Mouse (Mus musculus) forebrain, embryonic 15.5 days (tissue): Measurements from ENCODE around the gene Arhgap30. TPM values are rescaled to one million over a fixed set of nuclear protein-coding genes. Genes with fewer than 3 reads are reported as not detected.

Experiments
- ATAC-seq: fragments of 200-750 bp; cut with Nextera tagmentation; replicated peaks from 2 replicates; pipeline ENCODE4 v1.8.0; 2017; ENCODE audit warnings: mild to moderate bottlenecking, moderate TSS enrichment, moderate library complexity
- H3K27ac ChIP-seq: fragments of 300-500 bp; sonication (generic); replicated peaks from 2 replicates; pipeline ENCODE4 v1.5.1; 2015; ENCODE audit warnings: mild to moderate bottlenecking, inconsistent platforms
- H3K27me3 ChIP-seq: fragments of 300-500 bp; sonication (generic); 2 replicates; pipeline ENCODE4 v1.6.1; 2015; ENCODE audit warnings: inconsistent platforms
- H3K36me3 ChIP-seq: fragments of 300-500 bp; sonication (generic); 2 replicates; pipeline ENCODE4 v1.6.1; 2015; ENCODE audit warnings: mild to moderate bottlenecking, inconsistent platforms
- H3K4me1 ChIP-seq: fragments of 300-500 bp; sonication (generic); 2 replicates; pipeline ENCODE4 v1.6.1; 2015; ENCODE audit warnings: inconsistent platforms
- H3K4me2 ChIP-seq: fragments of 300-500 bp; sonication (generic); replicated peaks from 2 replicates; pipeline ENCODE4 v1.6.1; 2015; ENCODE audit warnings: mild to moderate bottlenecking, inconsistent platforms
- H3K4me3 ChIP-seq: fragments of 300-500 bp; sonication (generic); 2 replicates; pipeline ENCODE4 v1.5.1; 2015; ENCODE audit warnings: mild to moderate bottlenecking, inconsistent platforms
- H3K9ac ChIP-seq: fragments of 300-500 bp; sonication (generic); replicated peaks from 2 replicates; pipeline ENCODE4 v1.6.1; 2015; ENCODE audit warnings: mild to moderate bottlenecking, inconsistent platforms
- H3K9me3 ChIP-seq: fragments of 300-500 bp; sonication (generic); 2 replicates; pipeline ENCODE4 v1.6.1; 2016; ENCODE audit warnings: inconsistent platforms
- WGBS: fragments of 180-500 bp; shearing (Covaris S2); methylation state at CpG from one replicate; pipeline ENCODE4 v1.1.7; 2015; ENCODE audit warnings: mixed read lengths; 5-methylcytosine and 5-hydroxymethylcytosine counted together
- polyA plus RNA-seq: library from polyadenylated mRNA; unstranded; fragments of >200 nt; fragmentation: Nextera tagmentation; extraction: Ambion mirVana; gene quantifications from 2 replicates; pipeline ENCODE4 v1.2.1, GENCODE M21; 2015

Arhgap30 gene
- polyA plus RNA-seq, 1 experiment from 2014 or later: 0.71 TPM

- no peak for ATAC-seq
- Histone ChIP-seq H3K4me3 (no peak overlapping the region), H3K36me3 (no peaks in the 10 kb centered on the region), H3K4me1 (peaks cover 4% of the 10 kb centered on the region), H3K27me3 (no peaks in the 10 kb centered on the region), H3K9ac (no peak overlapping the region), H3K27ac (no peak overlapping the region), H3K4me2 (no peak overlapping the region), H3K9me3 (no peaks in the 10 kb centered on the region)
- 75% methylated on average over 6 of the region's 6 CpGs for WGBS
Observed at GRCm38 (mm10) chr1:171454926-171455325, 66.2 kb downstream of the Arhgap30 start.

- H3K9ac ChIP-seq: no peak overlapping the region
- no peak overlapping the region for H3K27ac ChIP-seq
- WGBS: 94% methylated on average over 1 of the region's 1 CpGs
- H3K4me3 ChIP-seq: no peak overlapping the region
- H3K27me3 ChIP-seq: no peaks in the 10 kb centered on the region
- no peaks in the 10 kb centered on the region for H3K9me3 ChIP-seq
- no peaks in the 10 kb centered on the region for H3K36me3 ChIP-seq
- peaks cover 11% of the 10 kb centered on the region for H3K4me1 ChIP-seq
- no peak overlapping the region for H3K4me2 ChIP-seq
- no peak for ATAC-seq
Observed at GRCm38 (mm10) chr1:171457568-171457967, 68.8 kb downstream of the Arhgap30 start.

GRCm38 (mm10) chr1:171459791-171460190, 71.0 kb downstream of the Arhgap30 start:
- H3K27ac ChIP-seq: no peak overlapping the region
- no peaks in the 10 kb centered on the region for H3K27me3 ChIP-seq
- no peaks in the 10 kb centered on the region for H3K9me3 ChIP-seq
- peaks cover 11% of the 10 kb centered on the region for H3K4me1 ChIP-seq
- no peaks in the 10 kb centered on the region for H3K36me3 ChIP-seq
- WGBS: 23% methylated on average over 5 of the region's 5 CpGs
- H3K4me3 ChIP-seq: no peak overlapping the region
- no peak overlapping the region for H3K9ac ChIP-seq
- ATAC-seq: no peak
- H3K4me2 ChIP-seq: peak overlapping the region; percentile 8; the same call in 1 of the 2 replicates

Other genes starting within 250 kb of the Arhgap30 start
- gene Sdhc, start 238.4 kb upstream of the Arhgap30 start, polyA plus RNA-seq: 211 and 213 TPM in 2 replicates
- gene Mpz, start 238.2 kb upstream of the Arhgap30 start, polyA plus RNA-seq: 0.23 TPM in 1 of 2 replicates, not detected in the other
- 7.1 and 9.8 TPM in 2 replicates for gene Pcp4l1, start 192.7 kb upstream of the Arhgap30 start, polyA plus RNA-seq
- gene Nr1i3, start 175.0 kb upstream of the Arhgap30 start, polyA plus RNA-seq: 0.22 and 0.38 TPM in 2 replicates
- gene Tomm40l, start 166.4 kb upstream of the Arhgap30 start, polyA plus RNA-seq: 42.0 and 46.6 TPM in 2 replicates
- 1.8 and 4.2 TPM in 2 replicates for gene Apoa2, start 163.9 kb upstream of the Arhgap30 start, polyA plus RNA-seq
- 19.6 and 22.0 TPM in 2 replicates for gene Fcer1g, start 154.6 kb upstream of the Arhgap30 start, polyA plus RNA-seq
- 8.1 and 8.3 TPM in 2 replicates for gene Adamts4, start 138.5 kb upstream of the Arhgap30 start, polyA plus RNA-seq
- gene Ndufs2, start 137.6 kb upstream of the Arhgap30 start, polyA plus RNA-seq: 215 and 221 TPM in 2 replicates
- gene B4galt3, start 118.6 kb upstream of the Arhgap30 start, polyA plus RNA-seq: 107 and 111 TPM in 2 replicates
- 46.5 and 53.1 TPM in 2 replicates for gene Ppox, start 107.8 kb upstream of the Arhgap30 start, polyA plus RNA-seq
- 132 and 135 TPM in 2 replicates for gene Usp21, start 101.0 kb upstream of the Arhgap30 start, polyA plus RNA-seq
- gene Ufc1, start 93.9 kb upstream of the Arhgap30 start, polyA plus RNA-seq: 105 and 110 TPM in 2 replicates
- 56.6 and 57.3 TPM in 2 replicates for gene Dedd, start 59.8 kb upstream of the Arhgap30 start, polyA plus RNA-seq
- gene Nit1, start 43.3 kb upstream of the Arhgap30 start, polyA plus RNA-seq: 57.8 and 62.0 TPM in 2 replicates
- gene Pfdn2, start 43.3 kb upstream of the Arhgap30 start, polyA plus RNA-seq: 146 and 149 TPM in 2 replicates
- gene Klhdc9, start 28.2 kb upstream of the Arhgap30 start, polyA plus RNA-seq: 3.8 and 4.0 TPM in 2 replicates
- 0.49 and 0.74 TPM in 2 replicates for gene Nectin4, start 18.9 kb upstream of the Arhgap30 start, polyA plus RNA-seq
- 229 and 235 TPM in 2 replicates for gene Usf1, start 22.4 kb downstream of the Arhgap30 start, polyA plus RNA-seq
- gene Tstd1, start 29.9 kb downstream of the Arhgap30 start, polyA plus RNA-seq: 12.3 and 13.0 TPM in 2 replicates
- gene F11r, start 48.6 kb downstream of the Arhgap30 start, polyA plus RNA-seq: 9.6 and 10.1 TPM in 2 replicates
- gene Alyref2, start 114.5 kb downstream of the Arhgap30 start, polyA plus RNA-seq: 31.8 and 32.8 TPM in 2 replicates
- not detected in 2 replicates for gene Itln1, start 146.3 kb downstream of the Arhgap30 start, polyA plus RNA-seq
- not detected in 2 replicates for gene Cd244a, start 170.2 kb downstream of the Arhgap30 start, polyA plus RNA-seq
- gene Ly9, start 218.5 kb downstream of the Arhgap30 start, polyA plus RNA-seq: 0.37 TPM in 1 of 2 replicates, not detected in the other